Mouse (Mus musculus) kidney, adult 2 months (tissue): ENCODE results near the gene Ykt6. TPM values are rescaled to one million over a fixed set of nuclear protein-coding genes. Genes with fewer than 3 reads are reported as not detected.
"Not testable (repeated sequence)": the region's sequence is repeated elsewhere in the genome, so short reads cannot be mapped to it uniquely, and the experiment has no call there.

Experiments
- DNase-seq: peaks from one replicate; pipeline ENCODE4 v3.0.0; 2021
- H3K27ac ChIP-seq: fragments of 200-500 bp; 2 replicates; pipeline ENCODE4 v1.5.1; 2012; ENCODE audit warnings: low read depth, low read length, control low read depth, inconsistent platforms; ENCODE audit not compliant: insufficient read depth
- H3K27me3 ChIP-seq: fragments of 200-500 bp; replicated peaks from 2 replicates; pipeline ENCODE4 v1.6.1; 2012; ENCODE audit warnings: mild to moderate bottlenecking, moderate library complexity, low read length, inconsistent platforms; ENCODE audit not compliant: control insufficient read depth, insufficient read depth
- H3K36me3 ChIP-seq: fragments of 200-500 bp; 2 replicates; pipeline ENCODE4 v1.6.1; 2012; ENCODE audit warnings: mild to moderate bottlenecking, moderate library complexity, low read length, inconsistent platforms; ENCODE audit not compliant: control insufficient read depth, insufficient read depth
- H3K4me1 ChIP-seq: fragments of 200-500 bp; 2 replicates; pipeline ENCODE4 v1.6.1; 2011; ENCODE audit warnings: low read length; ENCODE audit not compliant: control insufficient read depth, insufficient read depth
- H3K4me3 ChIP-seq: fragments of 200-500 bp; 2 replicates; pipeline ENCODE4 v1.5.1; 2011; ENCODE audit warnings: mild to moderate bottlenecking, low read depth, low read length, control low read depth; ENCODE audit not compliant: insufficient read depth
- CTCF ChIP-seq: fragments of 200-500 bp; conservative IDR thresholded peaks from 2 replicates; pipeline ENCODE4 v1.5.1; 2011; ENCODE audit warnings: low read depth, mild to moderate bottlenecking, control low read depth, low read length, moderate library complexity, mixed read lengths; ENCODE audit not compliant: insufficient read depth, insufficient read length
- POLR2A ChIP-seq: fragments of 200-500 bp; IDR thresholded peaks from one replicate; pipeline ENCODE4 v1.6.1; 2011; ENCODE audit warnings: low read depth, low read length, control low read depth
- WGBS: fragments of 180-500 bp; shearing (Covaris S2); methylation state at CpG from one replicate; pipeline ENCODE4 v1.1.7; 2018; 5-methylcytosine and 5-hydroxymethylcytosine counted together
- polyA plus RNA-seq: library from polyadenylated mRNA; depleted of rRNA; stranded (reverse); fragments of >200 nt; gene quantifications from 2 replicates; pipeline ENCODE4 v1.2.3, GENCODE M21; 2012

Gene Ykt6
- polyA plus RNA-seq, 1 experiment: 60.4 TPM

GRCm38 (mm10) chr11:5926696-5927220 lies 28.7 kb upstream of the Ykt6 start:
- no peak for DNase-seq
- Histone ChIP-seq H3K4me3 (no peak overlapping the region), H3K27me3 (no peaks in the 10 kb centered on the region), H3K27ac (no peak overlapping the region), H3K4me1 (no peaks in the 10 kb centered on the region), H3K36me3 (no peaks in the 10 kb centered on the region)
- TF ChIP-seq CTCF (no peak), POLR2A (no peak)
- 73% methylated on average over 3 of the region's 3 CpGs for WGBS

GRCm38 (mm10) chr11:5930578-5930977 lies 24.9 kb upstream of the Ykt6 start:
- Histone ChIP-seq H3K36me3 (no peaks in the 10 kb centered on the region), H3K4me3 (no peak overlapping the region), H3K27me3 (no peaks in the 10 kb centered on the region), H3K4me1 (no peaks in the 10 kb centered on the region), H3K27ac (no peak overlapping the region)
- TF ChIP-seq POLR2A (no peak), CTCF (no peak)
- no peak for DNase-seq
- WGBS: 61% methylated on average over 1 of the region's 1 CpGs

GRCm38 (mm10) chr11:5931947-5932346 lies 23.5 kb upstream of the Ykt6 start:
- not testable (repeated sequence) for H3K27me3 ChIP-seq, H3K4me1 ChIP-seq, DNase-seq, H3K27ac ChIP-seq, H3K4me3 ChIP-seq, H3K36me3 ChIP-seq
- peak; percentile 18; the same call in 1 of the 2 replicates for TF ChIP-seq CTCF
- WGBS: 95% methylated on average over 6 of the region's 6 CpGs

- not testable (repeated sequence) for H3K4me1 ChIP-seq, DNase-seq, H3K27ac ChIP-seq, H3K36me3 ChIP-seq, H3K27me3 ChIP-seq, H3K4me3 ChIP-seq
- WGBS: 94% methylated on average over 11 of the region's 11 CpGs
Observed at GRCm38 (mm10) chr11:5934531-5934930, 21.0 kb upstream of the Ykt6 start.

GRCm38 (mm10) chr11:5942966-5943365 lies 12.5 kb upstream of the Ykt6 start:
- H3K4me1 ChIP-seq: no peaks in the 10 kb centered on the region
- H3K4me3 ChIP-seq: no peak overlapping the region
- no peak overlapping the region for H3K27ac ChIP-seq
- TF ChIP-seq CTCF: no peak
- no peak for TF ChIP-seq POLR2A
- H3K27me3 ChIP-seq: no peaks in the 10 kb centered on the region
- no peaks in the 10 kb centered on the region for H3K36me3 ChIP-seq
- WGBS: 78% methylated on average over 6 of the region's 6 CpGs
- DNase-seq: no peak

- DNase-seq: no peak
- TF ChIP-seq POLR2A: no peak
- no peak for TF ChIP-seq CTCF
- Histone ChIP-seq H3K36me3 (no peaks in the 10 kb centered on the region), H3K27me3 (no peaks in the 10 kb centered on the region), H3K27ac (no peak overlapping the region), H3K4me3 (no peak overlapping the region), H3K4me1 (no peaks in the 10 kb centered on the region)
- WGBS: 63% methylated on average over 2 of the region's 2 CpGs
Observed at GRCm38 (mm10) chr11:5945096-5945495, 10.4 kb upstream of the Ykt6 start.

- H3K4me1 ChIP-seq: no peaks in the 10 kb centered on the region
- H3K27me3 ChIP-seq: no peaks in the 10 kb centered on the region
- H3K27ac ChIP-seq: no peak overlapping the region
- 66% methylated on average over 4 of the region's 4 CpGs for WGBS
- no peak overlapping the region for H3K4me3 ChIP-seq
- DNase-seq: no peak
- no peaks in the 10 kb centered on the region for H3K36me3 ChIP-seq
- TF ChIP-seq CTCF: no peak
- no peak for TF ChIP-seq POLR2A
Observed at GRCm38 (mm10) chr11:5947796-5948195, 7.7 kb upstream of the Ykt6 start.

- H3K27me3 ChIP-seq: no peaks in the 10 kb centered on the region
- H3K36me3 ChIP-seq: no peaks in the 10 kb centered on the region
- WGBS: 65% methylated on average over 10 of the region's 10 CpGs
- H3K27ac ChIP-seq: no peak overlapping the region
- DNase-seq: no peak
- H3K4me1 ChIP-seq: no peaks in the 10 kb centered on the region
- no peak for TF ChIP-seq CTCF
- TF ChIP-seq POLR2A: no peak
- no peak overlapping the region for H3K4me3 ChIP-seq
Observed at GRCm38 (mm10) chr11:5948546-5949250, 6.8 kb upstream of the Ykt6 start.
